Mouse (Mus musculus) MEL (cell line): ENCODE data around the gene Sema3b. TPM values are rescaled to one million over a fixed set of nuclear protein-coding genes. Genes with fewer than 3 reads are reported as not detected.

Experiments
- DNase-seq: peaks from one replicate; pipeline ENCODE4 v3.0.0; 2011; ENCODE audit warnings: low read depth, low spot score
- H3K27ac ChIP-seq: 2 replicates; pipeline ENCODE4 v1.5.1; 2012; ENCODE audit warnings: low read depth, mild to moderate bottlenecking, control low read depth, low read length, moderate library complexity; ENCODE audit not compliant: control insufficient read depth
- H3K27me3 ChIP-seq, 2 experiments: fragments of 150-350 bp in 1 of 2; sonication (generic) in 1 of 2; 2 replicates each; pipeline ENCODE4 v1.6.1; 2012; ENCODE audit warnings: low read length in 2 of 2, mild to moderate bottlenecking in 2 of 2, improper control_type of control experiment in 1 of 2, moderate library complexity in 1 of 2; ENCODE audit not compliant: insufficient read depth in 2 of 2, control insufficient read depth in 1 of 2
- H3K36me3 ChIP-seq, 2 experiments: 2 replicates each; pipeline ENCODE4 v1.6.1; 2012 to 2014; ENCODE audit warnings: low read length in 2 of 2, improper control_type of control experiment in 1 of 2, inconsistent platforms in 1 of 2, mild to moderate bottlenecking in 1 of 2; ENCODE audit not compliant: insufficient read depth in 2 of 2, control insufficient read depth in 1 of 2
- H3K4me1 ChIP-seq, 2 experiments: fragments of 150-350 bp in 1 of 2; sonication (generic) in 1 of 2; 2 replicates each; pipeline ENCODE4 v1.6.1; 2012; ENCODE audit warnings: low read length in 2 of 2, improper control_type of control experiment in 1 of 2, mild to moderate bottlenecking in 1 of 2; ENCODE audit not compliant: insufficient read depth in 2 of 2, control insufficient read depth in 1 of 2
- H3K4me3 ChIP-seq, 2 experiments: fragments of 150-350 bp in 1 of 2; sonication (generic) in 1 of 2; 2 replicates each; pipeline ENCODE4 v1.5.1; 2012; ENCODE audit warnings: low read depth in 2 of 2, low read length in 2 of 2, mild to moderate bottlenecking in 2 of 2, moderate library complexity in 2 of 2, control low read depth in 1 of 2, improper control_type of control experiment in 1 of 2; ENCODE audit not compliant: control insufficient read depth in 1 of 2, insufficient read depth in 1 of 2
- H3K79me2 ChIP-seq: 2 replicates; pipeline ENCODE4 v1.6.1; 2012; ENCODE audit warnings: mild to moderate bottlenecking, low read length, moderate library complexity; ENCODE audit not compliant: control insufficient read depth, poor library complexity, insufficient read depth
- H3K9ac ChIP-seq: 2 replicates; pipeline ENCODE4 v1.6.1; 2012; ENCODE audit warnings: low read depth, mild to moderate bottlenecking, control low read depth, low read length, moderate library complexity; ENCODE audit not compliant: control insufficient read depth, poor library complexity, severe bottlenecking
- H3K9me3 ChIP-seq: fragments of 150-350 bp; sonication (generic); replicated peaks from 2 replicates; pipeline ENCODE4 v1.6.1; 2012; ENCODE audit warnings: mild to moderate bottlenecking, low read length, improper control_type of control experiment, moderate library complexity; ENCODE audit not compliant: insufficient read depth
- BHLHE40 ChIP-seq: IDR thresholded peaks from 2 replicates; pipeline ENCODE4 v1.6.1; 2012; ENCODE audit warnings: low read depth, mild to moderate bottlenecking, inconsistent platforms, low read length, improper control_type of control experiment, borderline replicate concordance
- CHD1 ChIP-seq: IDR thresholded peaks from 2 replicates; pipeline ENCODE4 v1.6.1; 2012; ENCODE audit warnings: low read depth, mild to moderate bottlenecking, inconsistent platforms, low read length, improper control_type of control experiment
- CTCF ChIP-seq, 3 experiments: IDR thresholded peaks in 2 of 3; conservative IDR thresholded peaks in 1 of 3; 2 replicates each; pipeline ENCODE4 v1.5.1; 2011 to 2012; ENCODE audit warnings: low read length in 3 of 3, low read depth in 2 of 3, mild to moderate bottlenecking in 2 of 3, improper control_type of control experiment in 1 of 3, inconsistent platforms in 1 of 3, mixed read lengths in 1 of 3, moderate library complexity in 1 of 3; ENCODE audit not compliant: control insufficient read depth in 1 of 3, insufficient read depth in 1 of 3, poor library complexity in 1 of 3, severe bottlenecking in 1 of 3
- EP300 ChIP-seq, 2 experiments: IDR thresholded peaks; 2 replicates each; pipeline ENCODE4 v1.6.1; 2011; ENCODE audit warnings: improper control_type of control experiment in 2 of 2, low read length in 2 of 2, low read depth in 1 of 2, mild to moderate bottlenecking in 1 of 2
- ETS1 ChIP-seq: IDR thresholded peaks from 2 replicates; pipeline ENCODE4 v1.6.1; 2012; ENCODE audit warnings: low read depth, mild to moderate bottlenecking, inconsistent platforms, low read length, improper control_type of control experiment, moderate library complexity
- GABPA ChIP-seq: IDR thresholded peaks from 2 replicates; pipeline ENCODE4 v1.6.1; 2012; ENCODE audit warnings: low read depth, mild to moderate bottlenecking, inconsistent platforms, low read length, improper control_type of control experiment, moderate library complexity
- GATA1 ChIP-seq: IDR thresholded peaks from 2 replicates; pipeline ENCODE4 v1.6.1; 2011; ENCODE audit warnings: low read depth, low read length, improper control_type of control experiment
- HCFC1 ChIP-seq: IDR thresholded peaks from 2 replicates; pipeline ENCODE4 v1.6.1; 2012; ENCODE audit warnings: low read depth, mild to moderate bottlenecking, inconsistent platforms, low read length, improper control_type of control experiment, moderate library complexity
- KAT2A ChIP-seq: conservative IDR thresholded peaks from 2 replicates; pipeline ENCODE4 v1.6.1; 2012; ENCODE audit warnings: low read depth, low read length, improper control_type of control experiment, inconsistent platforms
- MAX ChIP-seq: IDR thresholded peaks from 2 replicates; pipeline ENCODE4 v1.6.1; 2011; ENCODE audit warnings: low read length, improper control_type of control experiment
- MAZ ChIP-seq: IDR thresholded peaks from 2 replicates; pipeline ENCODE4 v1.6.1; 2012; ENCODE audit warnings: low read depth, mild to moderate bottlenecking, inconsistent platforms, low read length, improper control_type of control experiment
- MXI1 ChIP-seq: IDR thresholded peaks from 2 replicates; pipeline ENCODE4 v1.6.1; 2011; ENCODE audit warnings: mild to moderate bottlenecking, low read depth, low read length, improper control_type of control experiment
- MYB ChIP-seq: IDR thresholded peaks from 2 replicates; pipeline ENCODE4 v1.6.1; 2011; ENCODE audit warnings: mild to moderate bottlenecking, low read depth, low read length, improper control_type of control experiment
- MYC ChIP-seq: IDR thresholded peaks from 2 replicates; pipeline ENCODE4 v1.6.1; 2011; ENCODE audit warnings: low read depth, mild to moderate bottlenecking, low read length, improper control_type of control experiment, moderate library complexity
- NRF1 ChIP-seq: IDR thresholded peaks from 2 replicates; pipeline ENCODE4 v1.6.1; 2014; ENCODE audit warnings: low read depth, mild to moderate bottlenecking, inconsistent platforms, low read length, improper control_type of control experiment, moderate library complexity; ENCODE audit not compliant: poor library complexity, insufficient read depth, severe bottlenecking
- POLR2A ChIP-seq, 2 experiments: IDR thresholded peaks; 2 replicates each; pipeline ENCODE4 v1.6.1; 2011 to 2012; ENCODE audit warnings: low read length in 2 of 2, mild to moderate bottlenecking in 2 of 2, control low read depth in 1 of 2, improper control_type of control experiment in 1 of 2, low read depth in 1 of 2, moderate library complexity in 1 of 2; ENCODE audit not compliant: control insufficient read depth in 1 of 2, insufficient read depth in 1 of 2, poor library complexity in 1 of 2
- SMC3 ChIP-seq: IDR thresholded peaks from 2 replicates; pipeline ENCODE4 v1.6.1; 2011; ENCODE audit warnings: low read depth, low read length, improper control_type of control experiment
- TBP ChIP-seq: IDR thresholded peaks from 2 replicates; pipeline ENCODE4 v1.8.0; 2011; ENCODE audit warnings: low read depth, low read length, improper control_type of control experiment
- UBTF ChIP-seq: IDR thresholded peaks from 2 replicates; pipeline ENCODE4 v1.6.1; 2012; ENCODE audit warnings: low read depth, mild to moderate bottlenecking, inconsistent platforms, low read length, improper control_type of control experiment, moderate library complexity, borderline replicate concordance; ENCODE audit not compliant: insufficient read depth
- USF2 ChIP-seq, 2 experiments: IDR thresholded peaks; 2 replicates each; pipeline ENCODE4 v1.6.1; 2011 to 2012; ENCODE audit warnings: improper control_type of control experiment in 2 of 2, low read length in 2 of 2, borderline replicate concordance in 1 of 2, inconsistent platforms in 1 of 2, low read depth in 1 of 2, mild to moderate bottlenecking in 1 of 2; ENCODE audit not compliant: insufficient read depth in 1 of 2
- ZMIZ1 ChIP-seq: IDR thresholded peaks from 2 replicates; pipeline ENCODE4 v1.6.1; 2012; ENCODE audit warnings: low read depth, mild to moderate bottlenecking, inconsistent platforms, low read length, improper control_type of control experiment, moderate library complexity
- polyA plus RNA-seq, 2 experiments: library from polyadenylated mRNA; stranded (reverse) in 1 of 2; unstranded in 1 of 2; fragments of >175 nt in 1 of 2; fragments of >200 nt in 1 of 2; gene quantifications; 2 replicates each; pipeline versions ENCODE4 v1.2.1 to v1.2.4; 2012; ENCODE audit warnings: low replicate concordance in 2 of 2, low read depth in 1 of 2; ENCODE audit not compliant: insufficient read length in 2 of 2, insufficient read depth in 1 of 2, missing spikeins in 1 of 2
- total RNA-seq: library from RNA; depleted of rRNA; stranded (reverse); fragments of 300-350 nt; gene quantifications from 2 replicates; pipeline ENCODE4 v1.2.3, GENCODE M21; 2012

The Sema3b gene
- total and polyA plus RNA-seq, 3 experiments = 0.04 to 0.21 TPM; not detected in 1

GRCm38 (mm10) chr9:107593101-107593976 lies 15.7 kb downstream of the Sema3b start:
- H3K4me3 ChIP-seq = no peak overlapping the region
- no peaks in the 10 kb centered on the region for H3K27me3 ChIP-seq
- no peaks in the 10 kb centered on the region for H3K9me3 ChIP-seq
- no peak overlapping the region for H3K27ac ChIP-seq
- peaks cover 26% of the 10 kb centered on the region for H3K79me2 ChIP-seq
- no peak for DNase-seq
- H3K9ac ChIP-seq = no peak overlapping the region
- peaks cover 5 to 17% of the 10 kb centered on the region in 2 experiments; a peak in 3 of 4 replicates for H3K36me3 ChIP-seq
- H3K4me1 ChIP-seq = peaks cover 10 to 19% of the 10 kb centered on the region in 2 experiments; a peak in 3 of 4 replicates
- no peak for TF ChIP-seq MYB
- TF ChIP-seq USF2 (IDR thresholded peaks at IDR 0.05; ENCODE audit: borderline replicate concordance in 1 of 2, insufficient read depth in 1 of 2, low read depth in 1 of 2, low read length in 2 of 2) = no peak
- no peak for TF ChIP-seq NRF1
- TF ChIP-seq CHD1 = no peak
- TF ChIP-seq GABPA = no peak
- no peak for TF ChIP-seq EP300 (IDR thresholded peaks at IDR 0.05; ENCODE audit: low read depth in 1 of 2, low read length in 2 of 2)
- no peak for TF ChIP-seq TBP
- no peak for TF ChIP-seq ZMIZ1
- no peak for TF ChIP-seq UBTF
- TF ChIP-seq MAX = no peak
- TF ChIP-seq KAT2A = no peak
- no peak for TF ChIP-seq MAZ
- TF ChIP-seq GATA1 = no peak
- no peak for TF ChIP-seq SMC3
- TF ChIP-seq ETS1 = no peak

DNA sequence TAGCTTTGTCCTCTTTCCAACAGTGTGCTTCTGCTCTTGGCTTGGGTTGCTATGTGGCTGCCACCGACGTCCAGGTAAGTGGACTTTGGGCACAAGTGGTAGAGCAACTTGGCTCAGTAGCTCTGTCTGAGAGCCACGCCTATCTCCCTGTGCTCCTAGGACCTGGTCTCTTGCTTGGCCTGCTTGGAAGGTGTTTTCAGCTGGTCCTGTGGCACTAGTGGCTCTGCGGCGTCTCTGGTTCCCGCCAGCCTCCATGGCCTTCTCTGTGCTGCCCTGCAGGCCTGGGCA lies 18.3 kb downstream of the Sema3b start:
- no peak overlapping the region for H3K4me3 ChIP-seq
- TF ChIP-seq BHLHE40 (no peak), SMC3 (no peak), CHD1 (no peak), HCFC1 (no peak), MYC (no peak), MXI1 (no peak), MYB (no peak), CTCF (IDR thresholded peaks at IDR 0.05 in 2 of 3, conservative IDR thresholded peaks at IDR 0.05 in 1 of 3; ENCODE audit: control insufficient read depth in 1 of 3, insufficient read depth in 1 of 3, low read depth in 2 of 3, low read length in 3 of 3, poor library complexity in 1 of 3, severe bottlenecking in 1 of 3) (no peak), POLR2A (IDR thresholded peaks at IDR 0.05; ENCODE audit: control insufficient read depth in 1 of 2, insufficient read depth in 1 of 2, low read depth in 1 of 2, low read length in 2 of 2, poor library complexity in 1 of 2) (no peak)

More for the DNA sequence above, 18.3 kb downstream of the Sema3b start:
- H3K36me3 ChIP-seq = peaks cover 5 to 27% of the 10 kb centered on the region in 2 experiments; a peak in 3 of 4 replicates
- peaks cover 16 to 26% of the 10 kb centered on the region in 2 experiments; a peak in 3 of 4 replicates for H3K4me1 ChIP-seq
- peaks cover 34% of the 10 kb centered on the region for H3K79me2 ChIP-seq
- peak overlapping the region; percentile 13; the same call in 1 of the 2 replicates for H3K27ac ChIP-seq
- DNase-seq = no peak
- H3K9me3 ChIP-seq = no peaks in the 10 kb centered on the region
- peak overlapping the region; percentile 7; the same call in 1 of the 2 replicates for H3K9ac ChIP-seq
- H3K27me3 ChIP-seq = no peaks in the 10 kb centered on the region
